Mouse (Mus musculus) MEL (cell line): ENCODE measurements at regions not wholly inside any gene's neighbourhood (a gene's known extent, or its start where the extent isn't known, plus 50 kb on each side); places are given as distances from the start of the nearest gene placed in this dataset.

Experiments
- DNase-seq: peaks from one replicate; pipeline ENCODE4 v3.0.0; 2011; ENCODE audit warnings: low read depth, low spot score
- H3K27ac ChIP-seq: 2 replicates; pipeline ENCODE4 v1.5.1; 2012; ENCODE audit warnings: low read depth, mild to moderate bottlenecking, control low read depth, low read length, moderate library complexity; ENCODE audit not compliant: control insufficient read depth
- H3K27me3 ChIP-seq, 2 experiments: fragments of 150-350 bp in 1 of 2; sonication (generic) in 1 of 2; 2 replicates each; pipeline ENCODE4 v1.6.1; 2012; ENCODE audit warnings: low read length in 2 of 2, mild to moderate bottlenecking in 2 of 2, improper control_type of control experiment in 1 of 2, moderate library complexity in 1 of 2; ENCODE audit not compliant: insufficient read depth in 2 of 2, control insufficient read depth in 1 of 2
- H3K36me3 ChIP-seq, 2 experiments: 2 replicates each; pipeline ENCODE4 v1.6.1; 2012 to 2014; ENCODE audit warnings: low read length in 2 of 2, improper control_type of control experiment in 1 of 2, inconsistent platforms in 1 of 2, mild to moderate bottlenecking in 1 of 2; ENCODE audit not compliant: insufficient read depth in 2 of 2, control insufficient read depth in 1 of 2
- H3K4me1 ChIP-seq, 2 experiments: fragments of 150-350 bp in 1 of 2; sonication (generic) in 1 of 2; 2 replicates each; pipeline ENCODE4 v1.6.1; 2012; ENCODE audit warnings: low read length in 2 of 2, improper control_type of control experiment in 1 of 2, mild to moderate bottlenecking in 1 of 2; ENCODE audit not compliant: insufficient read depth in 2 of 2, control insufficient read depth in 1 of 2
- H3K4me3 ChIP-seq, 2 experiments: fragments of 150-350 bp in 1 of 2; sonication (generic) in 1 of 2; 2 replicates each; pipeline ENCODE4 v1.5.1; 2012; ENCODE audit warnings: low read depth in 2 of 2, low read length in 2 of 2, mild to moderate bottlenecking in 2 of 2, moderate library complexity in 2 of 2, control low read depth in 1 of 2, improper control_type of control experiment in 1 of 2; ENCODE audit not compliant: control insufficient read depth in 1 of 2, insufficient read depth in 1 of 2
- H3K79me2 ChIP-seq: 2 replicates; pipeline ENCODE4 v1.6.1; 2012; ENCODE audit warnings: mild to moderate bottlenecking, low read length, moderate library complexity; ENCODE audit not compliant: control insufficient read depth, poor library complexity, insufficient read depth
- H3K9ac ChIP-seq: 2 replicates; pipeline ENCODE4 v1.6.1; 2012; ENCODE audit warnings: low read depth, mild to moderate bottlenecking, control low read depth, low read length, moderate library complexity; ENCODE audit not compliant: control insufficient read depth, poor library complexity, severe bottlenecking
- H3K9me3 ChIP-seq: fragments of 150-350 bp; sonication (generic); replicated peaks from 2 replicates; pipeline ENCODE4 v1.6.1; 2012; ENCODE audit warnings: mild to moderate bottlenecking, low read length, improper control_type of control experiment, moderate library complexity; ENCODE audit not compliant: insufficient read depth
- CHD2 ChIP-seq: IDR thresholded peaks from 2 replicates; pipeline ENCODE4 v1.6.1; 2011; ENCODE audit warnings: low read length, improper control_type of control experiment
- CTCF ChIP-seq, 3 experiments: IDR thresholded peaks in 2 of 3; conservative IDR thresholded peaks in 1 of 3; 2 replicates each; pipeline ENCODE4 v1.5.1; 2011 to 2012; ENCODE audit warnings: low read length in 3 of 3, low read depth in 2 of 3, mild to moderate bottlenecking in 2 of 3, improper control_type of control experiment in 1 of 3, inconsistent platforms in 1 of 3, mixed read lengths in 1 of 3, moderate library complexity in 1 of 3; ENCODE audit not compliant: control insufficient read depth in 1 of 3, insufficient read depth in 1 of 3, poor library complexity in 1 of 3, severe bottlenecking in 1 of 3
- E2F4 ChIP-seq: IDR thresholded peaks from 2 replicates; pipeline ENCODE4 v1.6.1; 2011; ENCODE audit warnings: low read depth, low read length, improper control_type of control experiment, borderline replicate concordance
- ELF1 ChIP-seq: IDR thresholded peaks from 2 replicates; pipeline ENCODE4 v1.6.1; 2014; ENCODE audit warnings: low read depth, mild to moderate bottlenecking, inconsistent platforms, low read length, improper control_type of control experiment, moderate library complexity
- EP300 ChIP-seq, 2 experiments: IDR thresholded peaks; 2 replicates each; pipeline ENCODE4 v1.6.1; 2011; ENCODE audit warnings: improper control_type of control experiment in 2 of 2, low read length in 2 of 2, low read depth in 1 of 2, mild to moderate bottlenecking in 1 of 2
- HCFC1 ChIP-seq: IDR thresholded peaks from 2 replicates; pipeline ENCODE4 v1.6.1; 2012; ENCODE audit warnings: low read depth, mild to moderate bottlenecking, inconsistent platforms, low read length, improper control_type of control experiment, moderate library complexity
- MAX ChIP-seq: IDR thresholded peaks from 2 replicates; pipeline ENCODE4 v1.6.1; 2011; ENCODE audit warnings: low read length, improper control_type of control experiment
- MAZ ChIP-seq: IDR thresholded peaks from 2 replicates; pipeline ENCODE4 v1.6.1; 2012; ENCODE audit warnings: low read depth, mild to moderate bottlenecking, inconsistent platforms, low read length, improper control_type of control experiment
- MEF2A ChIP-seq: IDR thresholded peaks from 2 replicates; pipeline ENCODE4 v1.6.1; 2014; ENCODE audit warnings: low read depth, mild to moderate bottlenecking, inconsistent platforms, low read length, improper control_type of control experiment; ENCODE audit not compliant: poor library complexity, insufficient replicate concordance, severe bottlenecking; ENCODE audit errors: extremely low read depth
- MXI1 ChIP-seq: IDR thresholded peaks from 2 replicates; pipeline ENCODE4 v1.6.1; 2011; ENCODE audit warnings: mild to moderate bottlenecking, low read depth, low read length, improper control_type of control experiment
- NRF1 ChIP-seq: IDR thresholded peaks from 2 replicates; pipeline ENCODE4 v1.6.1; 2014; ENCODE audit warnings: low read depth, mild to moderate bottlenecking, inconsistent platforms, low read length, improper control_type of control experiment, moderate library complexity; ENCODE audit not compliant: poor library complexity, insufficient read depth, severe bottlenecking
- POLR2AphosphoS5 ChIP-seq: IDR thresholded peaks from 2 replicates; pipeline ENCODE4 v1.6.1; 2012; ENCODE audit warnings: low read depth, borderline replicate concordance, mild to moderate bottlenecking, inconsistent platforms, low read length, moderate library complexity, mixed read lengths
- RAD21 ChIP-seq: IDR thresholded peaks from 2 replicates; pipeline ENCODE4 v1.6.1; 2011; ENCODE audit warnings: mild to moderate bottlenecking, low read depth, low read length, improper control_type of control experiment
- SIN3A ChIP-seq: IDR thresholded peaks from 2 replicates; pipeline ENCODE4 v1.6.1; 2012; ENCODE audit warnings: low read length, improper control_type of control experiment, inconsistent platforms
- TAL1 ChIP-seq: IDR thresholded peaks from 2 replicates; pipeline ENCODE4 v1.6.1; 2012; ENCODE audit warnings: mild to moderate bottlenecking, inconsistent platforms, low read length, moderate library complexity, mixed read lengths
- ZC3H11A ChIP-seq: IDR thresholded peaks from 2 replicates; pipeline ENCODE4 v1.6.1; 2012; ENCODE audit warnings: low read depth, mild to moderate bottlenecking, inconsistent platforms, low read length, improper control_type of control experiment
- ZKSCAN1 ChIP-seq: IDR thresholded peaks from 2 replicates; pipeline ENCODE4 v1.6.1; 2012; ENCODE audit warnings: low read depth, mild to moderate bottlenecking, inconsistent platforms, low read length, improper control_type of control experiment, moderate library complexity
- ZNF384 ChIP-seq: IDR thresholded peaks from 2 replicates; pipeline ENCODE4 v1.6.1; 2012; ENCODE audit warnings: low read depth, mild to moderate bottlenecking, inconsistent platforms, low read length, improper control_type of control experiment

GRCm38 (mm10) chr3:54493567-54493966, 132.7 kb downstream of the Postn start:
- Histone ChIP-seq H3K79me2 (no peaks in the 10 kb centered on the region), H3K4me3 (no peak overlapping the region), H3K4me1 (no peaks in the 10 kb centered on the region), H3K27ac (no peak overlapping the region), H3K9me3 (no peaks in the 10 kb centered on the region), H3K27me3 (no peaks in the 10 kb centered on the region)
- no peak for TF ChIP-seq MXI1
- TF ChIP-seq SIN3A: no peak
- no peak for TF ChIP-seq E2F4
- TF ChIP-seq MAX: no peak
- TF ChIP-seq ZC3H11A: no peak
- TF ChIP-seq ZNF384: no peak
- TF ChIP-seq MAZ: no peak
- TF ChIP-seq POLR2AphosphoS5: no peak
- no peak for TF ChIP-seq ZKSCAN1
- TF ChIP-seq HCFC1: no peak
- TF ChIP-seq CHD2: no peak
- TF ChIP-seq MEF2A: no peak
- TF ChIP-seq, all 39 proteins: peak for 0
- no peak for DNase-seq
- Histone ChIP-seq H3K36me3 (no peaks in the 10 kb centered on the region), H3K9ac (no peak overlapping the region)

DNA sequence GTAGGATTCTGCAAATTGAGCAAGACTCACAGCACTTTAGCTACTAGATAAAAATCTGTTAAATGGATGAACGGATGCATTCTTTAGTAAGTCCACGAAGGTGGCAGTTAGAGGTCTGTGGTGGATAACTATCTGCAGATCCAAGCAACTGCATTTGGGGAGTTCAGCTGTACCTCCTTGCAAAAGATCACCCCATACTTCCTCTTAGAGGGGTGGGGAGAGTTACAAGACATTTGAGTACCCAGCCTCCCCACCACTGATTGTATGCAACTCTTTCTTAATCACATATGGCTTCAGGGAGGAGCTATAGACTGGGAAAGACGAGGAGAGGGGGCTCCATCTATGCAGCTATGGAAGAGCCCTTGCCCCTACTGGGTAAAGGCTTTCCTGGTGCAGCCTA, 144.1 kb downstream of the Postn start:
- no peak for DNase-seq
- Histone ChIP-seq H3K4me3 (no peak overlapping the region), H3K4me1 (no peaks in the 10 kb centered on the region), H3K36me3 (no peaks in the 10 kb centered on the region), H3K9me3 (no peaks in the 10 kb centered on the region), H3K27me3 (no peaks in the 10 kb centered on the region), H3K9ac (no peak overlapping the region), H3K27ac (no peak overlapping the region), H3K79me2 (no peaks in the 10 kb centered on the region)
- TF ChIP-seq NRF1: no peak
- TF ChIP-seq SIN3A: no peak
- no peak for TF ChIP-seq RAD21
- TF ChIP-seq ELF1: no peak
- TF ChIP-seq TAL1: no peak
- no peak for TF ChIP-seq MAZ
- TF ChIP-seq CTCF (IDR thresholded peaks at IDR 0.05 in 2 of 3, conservative IDR thresholded peaks at IDR 0.05 in 1 of 3; ENCODE audit: control insufficient read depth in 1 of 3, insufficient read depth in 1 of 3, low read depth in 2 of 3, low read length in 3 of 3, poor library complexity in 1 of 3, severe bottlenecking in 1 of 3): no peak
- TF ChIP-seq EP300 (IDR thresholded peaks at IDR 0.05; ENCODE audit: low read depth in 1 of 2, low read length in 2 of 2): no peak
